Mouse (Mus musculus) embryonic fibroblast, embryonic 13.5 days (primary cell): ENCODE data around the gene Ccdc152.

Experiments
- CTCF ChIP-seq: IDR thresholded peaks from 2 replicates; pipeline ENCODE4 v1.5.1; 2011; ENCODE audit warnings: mild to moderate bottlenecking, control low read depth, low read length, moderate library complexity, borderline replicate concordance; ENCODE audit not compliant: insufficient read depth
- POLR2A ChIP-seq: IDR thresholded peaks from 2 replicates; pipeline ENCODE4 v1.6.1; 2011; ENCODE audit warnings: low read depth, mild to moderate bottlenecking, control low read depth, low read length, moderate library complexity

GRCm38 (mm10) chr15:3349306-3350064 is 46.2 kb upstream of the Ccdc152 start:
- no peak for TF ChIP-seq CTCF
- no peak for TF ChIP-seq POLR2A
